ENCODE assay signal across 33 mouse cellular contexts in genomic region chr5:5688228-5688627, GRCm38 (mm10). TPM values are rescaled to one million over a fixed set of nuclear protein-coding genes. Genes with fewer than 3 reads are reported as not detected.
DNase-seq lines count a peak whose midpoint lies in the region; ATAC-seq and TF ChIP-seq lines count a peak whose summit lies in the region.
"Had no signal": no experiment of that assay in that cellular context is flagged by ENCODE, and none has a peak within 500 bp of the region (broad histone marks: within the 10 kb centered on the region; RNA-seq: fewer than 3 reads in every experiment).

No protein-coding gene starts in this region.

- TF ChIP-seq POLR2A in kidney, adult 2 months (IDR thresholded peaks at IDR 0.05; ENCODE audit: low read depth, low read length) = no peak
- no peak for TF ChIP-seq POLR2A in lung, adult 2 months (IDR thresholded peaks at IDR 0.05; ENCODE audit: borderline replicate concordance, extremely low read depth, low read depth, low read length)

- 0 out of 2 replicates have a peak, but pooled peaks have one; percentile 57 for ATAC-seq in stomach, postnatal 0 days (ENCODE audit: low FRiP score, low TSS enrichment)
- ATAC-seq: forebrain, embryonic 16.5 days; hindbrain, embryonic 16.5 days; midbrain, embryonic 16.5 days had no signal

- no peak for TF ChIP-seq CTCF in kidney, adult 2 months (conservative IDR thresholded peaks at IDR 0.05; ENCODE audit: insufficient read depth, insufficient read length, low read depth, low read length)
- TF ChIP-seq CTCF in C2C12 (IDR thresholded peaks at IDR 0.05; ENCODE audit: control insufficient read depth, insufficient read depth, insufficient read length) = no peak
- TF ChIP-seq CTCF in stomach, postnatal 0 days (IDR thresholded peaks at IDR 0.05; ENCODE audit: low read depth) = no peak
- TF ChIP-seq CTCF in lung, adult 2 months (IDR thresholded peaks at IDR 0.05; ENCODE audit: insufficient read depth, low read length) = no peak

- peak overlapping the region; percentile 46 for H3K27ac ChIP-seq in kidney, adult 2 months (ENCODE audit: insufficient read depth, low read depth, low read length)
- no peak overlapping the region for H3K27ac ChIP-seq in stomach, postnatal 0 days (replicated peaks)
- H3K27ac ChIP-seq: embryonic facial prominence, embryonic 12.5 days; gastrocnemius, adult 2 months; heart, adult 2 months; hindbrain, embryonic 10.5 days; kidney, postnatal 0 days; limb, embryonic 10.5 days; limb, embryonic 15.5 days; liver, embryonic 13.5 days; midbrain, embryonic 10.5 days; neural tube, embryonic 12.5 days had no signal

- no peaks in the 10 kb centered on the region for H3K9me3 ChIP-seq in stomach, postnatal 0 days (ENCODE audit: control insufficient read depth, low read length)
- H3K9me3 ChIP-seq: embryonic facial prominence, embryonic 12.5 days; heart, embryonic 12.5 days; hindbrain, embryonic 10.5 days; limb, embryonic 10.5 days; limb, embryonic 15.5 days; liver, embryonic 13.5 days; midbrain, embryonic 10.5 days; neural tube, embryonic 12.5 days had no signal

- H3K36me3 ChIP-seq in kidney, adult 2 months (ENCODE audit: control insufficient read depth, insufficient read depth, low read length) = no peaks in the 10 kb centered on the region
- H3K36me3 ChIP-seq in C2C12 (ENCODE audit: control insufficient read depth, insufficient read depth) = no peaks in the 10 kb centered on the region
- H3K36me3 ChIP-seq in stomach, postnatal 0 days (ENCODE audit: control insufficient read depth, insufficient read depth, low read length) = no peaks in the 10 kb centered on the region
- H3K36me3 ChIP-seq: embryonic facial prominence, embryonic 12.5 days; heart, embryonic 12.5 days; hindbrain, embryonic 10.5 days; limb, embryonic 10.5 days; limb, embryonic 15.5 days; liver, embryonic 13.5 days; midbrain, embryonic 10.5 days; neural tube, embryonic 12.5 days had no signal

- WGBS in kidney, adult 2 months = 36% methylated on average over 6 of the region's 6 CpGs
- 36% methylated on average over 6 of the region's 6 CpGs for WGBS in stomach, postnatal 0 days
- WGBS in lung, adult 2 months = 66% methylated on average over 6 of the region's 6 CpGs

- no peak for TF ChIP-seq EP300 in stomach, postnatal 0 days (optimal IDR thresholded peaks at IDR 0.05)

- no peak overlapping the region for H3K9ac ChIP-seq in stomach, postnatal 0 days (ENCODE audit: low read length)
- H3K9ac ChIP-seq: embryonic facial prominence, embryonic 12.5 days; heart, embryonic 12.5 days; limb, embryonic 15.5 days; liver, embryonic 13.5 days; neural tube, embryonic 12.5 days had no signal

- no peaks in the 10 kb centered on the region for H3K27me3 ChIP-seq in kidney, adult 2 months (replicated peaks; ENCODE audit: control insufficient read depth, insufficient read depth, low read length)
- no peaks in the 10 kb centered on the region for H3K27me3 ChIP-seq in C2C12 (ENCODE audit: control insufficient read depth, insufficient read depth, insufficient read length)
- no peaks in the 10 kb centered on the region for H3K27me3 ChIP-seq in stomach, postnatal 0 days (ENCODE audit: control insufficient read depth, insufficient read depth, low read length)
- H3K27me3 ChIP-seq: CH12.LX; embryonic facial prominence, embryonic 12.5 days; heart, embryonic 12.5 days; limb, embryonic 15.5 days; neural tube, embryonic 12.5 days had no signal

- H3K4me1 ChIP-seq in kidney, adult 2 months (ENCODE audit: control insufficient read depth, insufficient read depth, low read length) = peaks cover 27% of the 10 kb centered on the region; the same call in 1 of the 2 replicates
- no peaks in the 10 kb centered on the region; the same call in 1 of the 2 replicates for H3K4me1 ChIP-seq in stomach, postnatal 0 days (replicated peaks; ENCODE audit: control insufficient read depth, insufficient read depth)
- H3K4me1 ChIP-seq in lung, adult 2 months (ENCODE audit: control insufficient read depth, insufficient read depth, low read length) = no peaks in the 10 kb centered on the region
- H3K4me1 ChIP-seq: embryonic facial prominence, embryonic 12.5 days; limb, embryonic 10.5 days; neural tube, embryonic 12.5 days had no signal

- peaks cover 84% of the 10 kb centered on the region for H3K79me2 ChIP-seq in C2C12 (ENCODE audit: control insufficient read depth, insufficient read depth)

- H3K79me3 ChIP-seq in C2C12 (ENCODE audit: low read depth) = peaks cover 66% of the 10 kb centered on the region

- no peak overlapping the region for H3K4me2 ChIP-seq in stomach, postnatal 0 days (replicated peaks; ENCODE audit: low read depth)
- H3K4me2 ChIP-seq: embryonic facial prominence, embryonic 12.5 days; heart, embryonic 12.5 days; limb, embryonic 15.5 days; liver, embryonic 13.5 days; neural tube, embryonic 12.5 days had no signal

- no peak overlapping the region for H3ac ChIP-seq in C2C12 (ENCODE audit: control insufficient read depth, insufficient read length, low read depth)

- H3K4me3 ChIP-seq in kidney, adult 2 months (ENCODE audit: insufficient read depth, low read depth, low read length) = no peak overlapping the region
- H3K4me3 ChIP-seq in C2C12 (ENCODE audit: insufficient read depth, poor library complexity, severe bottlenecking) = no peak overlapping the region
- no peak overlapping the region for H3K4me3 ChIP-seq in stomach, postnatal 0 days (ENCODE audit: low read depth, low read length)
- no peak overlapping the region for H3K4me3 ChIP-seq in lung, adult 2 months (replicated peaks; ENCODE audit: extremely low read depth, low read depth, low read length)
- H3K4me3 ChIP-seq: embryonic facial prominence, embryonic 12.5 days; gastrocnemius, adult 2 months; heart, adult 2 months; heart, embryonic 12.5 days; hindbrain, embryonic 10.5 days; limb, embryonic 10.5 days; limb, embryonic 15.5 days; liver, embryonic 13.5 days; midbrain, embryonic 10.5 days; neural tube, embryonic 12.5 days had no signal

- DNase-seq in kidney, adult 2 months = no peak
- no peak for DNase-seq in kidney, postnatal 14 days
- DNase-seq in MN1 (ENCODE audit: low spot score) = peak; percentile 34
- peak; percentile 29 for DNase-seq in stomach, postnatal 0 days (ENCODE audit: low spot score)
- DNase-seq in lung, adult 2 months = no peak
- DNase-seq in left cerebral cortex, adult 9 months (ENCODE audit: low spot score in 2 of 2) = no peak
- DNase-seq: B cell, adult 2 months; cerebellum, adult 11 months; cerebellum, adult 9-10 months; cerebellum, postnatal 36 days; embryo, embryonic 11 days; gastrocnemius, adult 2 months; heart, adult 2 months; layer of hippocampus, postnatal 36 days; liver, embryonic 13.5 days; lung, postnatal 14 days; right cerebral cortex, adult 18-20 months; spleen, adult 18-20 months; thymus, adult 18-20 months; thymus, postnatal 25 days had no signal

TF ChIP-seq in C2C12, 6 proteins besides CTCF, POLR2A, EP300 and RAD21:
- TF ChIP-seq USF1 (IDR thresholded peaks at IDR 0.05; ENCODE audit: low read depth) = no peak
- TF ChIP-seq FOSL1 (IDR thresholded peaks at IDR 0.05; ENCODE audit: insufficient read depth, low read length, poor library complexity, severe bottlenecking) = no peak
- no peak for TF ChIP-seq MYOD1 (IDR thresholded peaks at IDR 0.05; ENCODE audit: control insufficient read depth, insufficient read length, low read depth)
- peak; percentile 78 for TF ChIP-seq CEBPB (IDR thresholded peaks at IDR 0.05; ENCODE audit: low read depth)
- TF ChIP-seq MAX (IDR thresholded peaks at IDR 0.05) = no peak
- no peak for TF ChIP-seq MYOG (IDR thresholded peaks at IDR 0.05; ENCODE audit: control insufficient read depth, extremely low read depth, insufficient read length)

RNA-seq across cellular contexts. Expression of gene Steap2, which starts 6.2 kb away (rescaled TPM):
- polyA plus RNA-seq in kidney, adult 2 months (2012; rRNA removed) = 71.7 and 76.1 TPM in 2 replicates
- 20.7 TPM for polyA plus RNA-seq in C2C12 (2012; fragmentation: generic; extraction: Trizol)
- polyA plus RNA-seq in stomach, postnatal 0 days (2015; fragmentation: Nextera tagmentation; extraction: Ambion mirVana) = 4.2 and 5.0 TPM in 2 replicates
- 5.1 and 5.7 TPM in 2 replicates for polyA plus RNA-seq in lung, adult 2 months (2012; rRNA removed)

RNA-seq across cellular contexts. Expression of gene Cfap69, which starts 24.2 kb away (rescaled TPM):
- polyA plus RNA-seq in kidney, adult 2 months (2012; rRNA removed) = 3.8 and 4.5 TPM in 2 replicates
- 4.3 TPM for polyA plus RNA-seq in C2C12 (2012; fragmentation: generic; extraction: Trizol)
- 7.2 and 8.1 TPM in 2 replicates for polyA plus RNA-seq in stomach, postnatal 0 days (2015; fragmentation: Nextera tagmentation; extraction: Ambion mirVana)
- polyA plus RNA-seq in lung, adult 2 months (2012; rRNA removed) = 10.3 and 11.7 TPM in 2 replicates

Comparison
In these comparisons a context has a peak if more than half of its experiments do, and no peak if none do; other contexts are left out.
1. DNase-seq: peak in MN1 (single experiment) and stomach, postnatal 0 days (single experiment); none in kidney, adult 2 months (single experiment), kidney, postnatal 14 days (single experiment), lung, adult 2 months (single experiment) and left cerebral cortex, adult 9 months (0 of 2).